Mouse (Mus musculus) myocyte (in vitro differentiated cells): ENCODE results near the gene Mrtfa. TPM values are rescaled to one million over a fixed set of nuclear protein-coding genes. Genes with fewer than 3 reads are reported as not detected.

Source experiments
- H3K27me3 ChIP-seq: one replicate; pipeline ENCODE4 v1.6.1; 2011; ENCODE audit not compliant: control insufficient read depth, insufficient read depth, insufficient read length
- H3K36me3 ChIP-seq: one replicate; pipeline ENCODE4 v1.6.1; 2011; ENCODE audit not compliant: control insufficient read depth, insufficient read depth
- H3K4me2 ChIP-seq: one replicate; pipeline ENCODE4 v1.6.1; 2011; ENCODE audit warnings: low read depth, control low read depth
- H3K4me3 ChIP-seq: one replicate; pipeline ENCODE4 v1.5.1; 2011; ENCODE audit warnings: mild to moderate bottlenecking, control low read depth, moderate library complexity
- H3K79me2 ChIP-seq: one replicate; pipeline ENCODE4 v1.6.1; 2011; ENCODE audit not compliant: control insufficient read depth, insufficient read depth
- H3ac ChIP-seq: one replicate; pipeline ENCODE4 v1.6.1; 2011; ENCODE audit not compliant: control insufficient read depth, insufficient read length
- CEBPB ChIP-seq: IDR thresholded peaks from 2 replicates; pipeline ENCODE4 v1.6.1; 2011; ENCODE audit warnings: mild to moderate bottlenecking, moderate library complexity; ENCODE audit not compliant: poor library complexity, insufficient read depth, severe bottlenecking
- E2F4 ChIP-seq: IDR thresholded peaks from one replicate; pipeline ENCODE4 v1.6.1; 2011; ENCODE audit warnings: mild to moderate bottlenecking, control low read depth, moderate library complexity; ENCODE audit not compliant: insufficient read depth
- MAX ChIP-seq: IDR thresholded peaks from one replicate; pipeline ENCODE4 v1.6.1; 2011; ENCODE audit warnings: low read depth, mild to moderate bottlenecking, control low read depth
- MYOD1 ChIP-seq, 3 experiments: IDR thresholded peaks; one replicate each; pipeline ENCODE4 v1.6.1; 2011; ENCODE audit warnings: control low read depth in 2 of 3, low read depth in 2 of 3, mild to moderate bottlenecking in 2 of 3, moderate library complexity in 1 of 3; ENCODE audit not compliant: insufficient read length in 2 of 3, control insufficient read depth in 1 of 3
- MYOG ChIP-seq, 3 experiments: IDR thresholded peaks; one replicate each; pipeline ENCODE4 v1.6.1; 2011; ENCODE audit warnings: control low read depth in 2 of 3, low read depth in 2 of 3, mild to moderate bottlenecking in 2 of 3; ENCODE audit not compliant: insufficient read length in 2 of 3, control insufficient read depth in 1 of 3, insufficient read depth in 1 of 3
- POLR2A ChIP-seq: IDR thresholded peaks from one replicate; pipeline ENCODE4 v1.6.1; 2011; ENCODE audit warnings: low read depth, mild to moderate bottlenecking, control low read depth, moderate library complexity; ENCODE audit not compliant: insufficient read length
- POLR2AphosphoS2 ChIP-seq: IDR thresholded peaks from one replicate; pipeline ENCODE4 v1.6.1; 2011; ENCODE audit warnings: low read depth, control low read depth; ENCODE audit not compliant: insufficient read length
- REST ChIP-seq: IDR thresholded peaks from one replicate; pipeline ENCODE4 v1.6.1; 2011; ENCODE audit warnings: mild to moderate bottlenecking, control low read depth, moderate library complexity; ENCODE audit not compliant: insufficient read depth, insufficient read length
- SRF ChIP-seq: IDR thresholded peaks from one replicate; pipeline ENCODE4 v1.6.1; 2011; ENCODE audit warnings: low read depth; ENCODE audit not compliant: control insufficient read depth, insufficient read length
- TCF12 ChIP-seq: IDR thresholded peaks from one replicate; pipeline ENCODE4 v1.6.1; 2011; ENCODE audit warnings: mild to moderate bottlenecking, control low read depth; ENCODE audit not compliant: poor library complexity, insufficient read depth, severe bottlenecking
- TCF3 ChIP-seq: IDR thresholded peaks from one replicate; pipeline ENCODE4 v1.6.1; 2011; ENCODE audit warnings: low read depth, control low read depth; ENCODE audit not compliant: insufficient read length
- USF1 ChIP-seq: IDR thresholded peaks from one replicate; pipeline ENCODE4 v1.6.1; 2011; ENCODE audit warnings: low read depth, mild to moderate bottlenecking, control low read depth, moderate library complexity
- polyA plus RNA-seq: library from polyadenylated mRNA; unstranded; fragments of >200 nt; fragmentation: generic; extraction: Trizol; gene quantifications from one replicate; pipeline ENCODE4 v1.2.1, GENCODE M21; 2012; ENCODE audit warnings: missing spikeins

Mrtfa gene
- polyA plus RNA-seq, 1 experiment: 36.0 TPM

- no peaks in the 10 kb centered on the region for H3K36me3 ChIP-seq
- TF ChIP-seq REST: no peak
- TF ChIP-seq POLR2AphosphoS2: no peak
- no peak for TF ChIP-seq POLR2A
- TF ChIP-seq MYOG (IDR thresholded peaks at IDR 0.05; ENCODE audit: control insufficient read depth in 1 of 3, insufficient read depth in 1 of 3, insufficient read length in 2 of 3, low read depth in 2 of 3): peak in 1 of 3 experiments; percentile 41
- no peak for TF ChIP-seq E2F4
- TF ChIP-seq TCF3: no peak
- no peak for TF ChIP-seq TCF12
- peak in 2 of 3 experiments; percentile 69 to 71 for TF ChIP-seq MYOD1 (IDR thresholded peaks at IDR 0.05; ENCODE audit: control insufficient read depth in 1 of 3, insufficient read length in 2 of 3, low read depth in 2 of 3)
- no peak for TF ChIP-seq CEBPB
- TF ChIP-seq MAX: no peak
- TF ChIP-seq SRF: no peak
Observed at GRCm38 (mm10) chr15:81123122-81123521, 67.4 kb downstream of the Mrtfa start.

GRCm38 (mm10) chr15:81122535-81122934 is 68.0 kb downstream of the Mrtfa start:
- Histone ChIP-seq H3K4me2 (peak overlapping the region; percentile 43), H3K27me3 (no peaks in the 10 kb centered on the region), H3K79me2 (peaks cover 94% of the 10 kb centered on the region), H3K36me3 (no peaks in the 10 kb centered on the region), H3ac (no peak overlapping the region), H3K4me3 (no peak overlapping the region)
- no peak for TF ChIP-seq REST
- no peak for TF ChIP-seq E2F4
- no peak for TF ChIP-seq TCF3
- no peak for TF ChIP-seq POLR2AphosphoS2
- no peak for TF ChIP-seq CEBPB
- TF ChIP-seq MAX: no peak
- no peak for TF ChIP-seq POLR2A
- peak; percentile 52 to 77 (median 74) for TF ChIP-seq MYOD1 (IDR thresholded peaks at IDR 0.05; ENCODE audit: control insufficient read depth in 1 of 3, insufficient read length in 2 of 3, low read depth in 2 of 3)
- TF ChIP-seq USF1: no peak
- TF ChIP-seq TCF12: peak; percentile 52
- TF ChIP-seq SRF: no peak
- TF ChIP-seq MYOG (IDR thresholded peaks at IDR 0.05; ENCODE audit: control insufficient read depth in 1 of 3, insufficient read depth in 1 of 3, insufficient read length in 2 of 3, low read depth in 2 of 3): peak in 2 of 3 experiments; percentile 75 to 78

More at GRCm38 (mm10) chr15:81123122-81123521, 67.4 kb downstream of the Mrtfa start:
- Histone ChIP-seq H3ac (no peak overlapping the region), H3K79me2 (peaks cover 94% of the 10 kb centered on the region), H3K4me3 (no peak overlapping the region), H3K4me2 (peak overlapping the region; percentile 43), H3K27me3 (no peaks in the 10 kb centered on the region)

- H3ac ChIP-seq: no peak overlapping the region
- TF ChIP-seq SRF (no peak), TCF12 (no peak), MYOG (IDR thresholded peaks at IDR 0.05; ENCODE audit: control insufficient read depth in 1 of 3, insufficient read depth in 1 of 3, insufficient read length in 2 of 3, low read depth in 2 of 3) (no peak), POLR2A (no peak), MYOD1 (IDR thresholded peaks at IDR 0.05; ENCODE audit: control insufficient read depth in 1 of 3, insufficient read length in 2 of 3, low read depth in 2 of 3) (no peak), TCF3 (no peak), MAX (no peak), E2F4 (no peak), POLR2AphosphoS2 (no peak), REST (no peak), USF1 (no peak), CEBPB (no peak)
Observed at GRCm38 (mm10) chr15:81122078-81122477, 68.5 kb downstream of the Mrtfa start.

GRCm38 (mm10) chr15:81120946-81121345 is 69.6 kb downstream of the Mrtfa start:
- TF ChIP-seq USF1: no peak
- no peak for TF ChIP-seq POLR2AphosphoS2
- no peak for TF ChIP-seq SRF
- TF ChIP-seq E2F4: no peak
- TF ChIP-seq MYOD1 (IDR thresholded peaks at IDR 0.05; ENCODE audit: control insufficient read depth in 1 of 3, insufficient read length in 2 of 3, low read depth in 2 of 3): no peak
- no peak for TF ChIP-seq CEBPB
- TF ChIP-seq TCF3: no peak
- TF ChIP-seq POLR2A: no peak
- no peak for TF ChIP-seq MYOG (IDR thresholded peaks at IDR 0.05; ENCODE audit: control insufficient read depth in 1 of 3, insufficient read depth in 1 of 3, insufficient read length in 2 of 3, low read depth in 2 of 3)
- TF ChIP-seq REST: no peak
- TF ChIP-seq MAX: no peak
- TF ChIP-seq TCF12: no peak
- peaks cover 88% of the 10 kb centered on the region for H3K79me2 ChIP-seq
- H3K4me2 ChIP-seq: peak overlapping the region; percentile 19

More at GRCm38 (mm10) chr15:81122078-81122477, 68.5 kb downstream of the Mrtfa start:
- Histone ChIP-seq H3K4me2 (peak overlapping the region; percentile 1), H3K27me3 (no peaks in the 10 kb centered on the region), H3K36me3 (no peaks in the 10 kb centered on the region), H3K4me3 (no peak overlapping the region), H3K79me2 (peaks cover 93% of the 10 kb centered on the region)

More at GRCm38 (mm10) chr15:81120946-81121345, 69.6 kb downstream of the Mrtfa start:
- no peak overlapping the region for H3K4me3 ChIP-seq
- no peaks in the 10 kb centered on the region for H3K36me3 ChIP-seq
- H3ac ChIP-seq: no peak overlapping the region
- H3K27me3 ChIP-seq: no peaks in the 10 kb centered on the region
